Mouse (Mus musculus) stomach, embryonic 15.5 days (tissue): ENCODE results near the gene Pygl. TPM values are rescaled to one million over a fixed set of nuclear protein-coding genes. Genes with fewer than 3 reads are reported as not detected.
"Not testable (repeated sequence)": the region's sequence is repeated elsewhere in the genome, so short reads cannot be mapped to it uniquely, and the experiment has no call there.

ENCODE experiments used
- ATAC-seq: fragments of 200-750 bp; cut with Nextera tagmentation; 2 replicates; pipeline ENCODE4 v1.8.0; 2017; ENCODE audit warnings: low read depth, moderate number of reproducible peaks, moderate TSS enrichment; ENCODE audit not compliant: insufficient read depth, low FRiP score
- H3K27ac ChIP-seq: fragments of 300-500 bp; sonication (generic); 2 replicates; pipeline ENCODE4 v1.5.1; 2015; ENCODE audit warnings: mild to moderate bottlenecking, inconsistent platforms
- H3K27me3 ChIP-seq: fragments of 300-500 bp; sonication (generic); replicated peaks from 2 replicates; pipeline ENCODE4 v1.6.1; 2015; ENCODE audit warnings: inconsistent platforms
- H3K36me3 ChIP-seq: fragments of 300-500 bp; sonication (generic); 2 replicates; pipeline ENCODE4 v1.6.1; 2015; ENCODE audit warnings: inconsistent platforms
- H3K4me1 ChIP-seq: fragments of 300-500 bp; sonication (generic); 2 replicates; pipeline ENCODE4 v1.6.1; 2015; ENCODE audit warnings: inconsistent platforms
- H3K4me2 ChIP-seq: fragments of 300-500 bp; sonication (generic); 2 replicates; pipeline ENCODE4 v1.6.1; 2015; ENCODE audit warnings: mild to moderate bottlenecking, inconsistent platforms
- H3K4me3 ChIP-seq: fragments of 300-500 bp; sonication (generic); replicated peaks from 2 replicates; pipeline ENCODE4 v1.5.1; 2015; ENCODE audit warnings: inconsistent platforms
- H3K9ac ChIP-seq: fragments of 300-500 bp; sonication (generic); 2 replicates; pipeline ENCODE4 v1.6.1; 2015; ENCODE audit warnings: inconsistent platforms
- H3K9me3 ChIP-seq: fragments of 300-500 bp; sonication (generic); 2 replicates; pipeline ENCODE4 v1.6.1; 2016; ENCODE audit warnings: inconsistent platforms
- WGBS: fragments of 180-500 bp; shearing (Covaris S2); methylation state at CpG from one replicate; pipeline ENCODE4 v1.1.7; 2015; 5-methylcytosine and 5-hydroxymethylcytosine counted together
- polyA plus RNA-seq: library from polyadenylated mRNA; unstranded; fragments of >200 nt; fragmentation: Nextera tagmentation; extraction: Ambion mirVana; gene quantifications from 2 replicates; pipeline ENCODE4 v1.2.1, GENCODE M21; 2015

Gene Pygl
- polyA plus RNA-seq, 1 experiment from 2014 or later: 39.3 TPM

DNA sequence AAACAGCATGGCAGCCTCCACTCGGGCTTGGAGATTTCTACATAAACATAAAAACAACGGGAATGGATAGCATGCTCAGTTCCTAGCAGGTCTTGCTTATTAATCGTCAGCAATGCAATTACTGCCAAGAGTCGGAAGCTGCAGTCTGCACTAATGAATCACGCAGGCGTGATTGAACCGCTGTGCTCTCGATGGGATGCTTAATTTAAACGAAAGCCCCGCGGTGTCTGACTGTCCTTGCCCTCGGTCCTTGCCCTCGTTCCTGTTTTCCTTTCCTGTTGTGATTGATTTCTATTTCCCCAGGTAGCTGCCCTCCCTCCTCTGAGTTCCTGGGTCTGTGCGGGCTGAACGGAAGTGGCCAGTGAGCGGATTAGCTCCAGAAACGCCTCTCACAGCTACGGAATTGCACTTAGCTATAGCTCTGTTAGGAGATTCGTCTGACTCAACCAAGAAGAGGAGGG is 39.0 kb downstream of the Pygl start:
- no peak overlapping the region for H3K9ac ChIP-seq
- WGBS: 17% methylated on average over 19 of the region's 19 CpGs
- peaks cover 4% of the 10 kb centered on the region; the same call in 1 of the 2 replicates for H3K4me1 ChIP-seq
- no peaks in the 10 kb centered on the region for H3K36me3 ChIP-seq
- ATAC-seq: peak; percentile 10; the same call in 1 of the 2 replicates
- H3K27ac ChIP-seq: peak overlapping the region; percentile 48; the same call in 1 of the 2 replicates
- H3K27me3 ChIP-seq: no peaks in the 10 kb centered on the region
- no peaks in the 10 kb centered on the region for H3K9me3 ChIP-seq
- peak overlapping the region; percentile 30 for H3K4me3 ChIP-seq
- peak overlapping the region; percentile 56 for H3K4me2 ChIP-seq

DNA sequence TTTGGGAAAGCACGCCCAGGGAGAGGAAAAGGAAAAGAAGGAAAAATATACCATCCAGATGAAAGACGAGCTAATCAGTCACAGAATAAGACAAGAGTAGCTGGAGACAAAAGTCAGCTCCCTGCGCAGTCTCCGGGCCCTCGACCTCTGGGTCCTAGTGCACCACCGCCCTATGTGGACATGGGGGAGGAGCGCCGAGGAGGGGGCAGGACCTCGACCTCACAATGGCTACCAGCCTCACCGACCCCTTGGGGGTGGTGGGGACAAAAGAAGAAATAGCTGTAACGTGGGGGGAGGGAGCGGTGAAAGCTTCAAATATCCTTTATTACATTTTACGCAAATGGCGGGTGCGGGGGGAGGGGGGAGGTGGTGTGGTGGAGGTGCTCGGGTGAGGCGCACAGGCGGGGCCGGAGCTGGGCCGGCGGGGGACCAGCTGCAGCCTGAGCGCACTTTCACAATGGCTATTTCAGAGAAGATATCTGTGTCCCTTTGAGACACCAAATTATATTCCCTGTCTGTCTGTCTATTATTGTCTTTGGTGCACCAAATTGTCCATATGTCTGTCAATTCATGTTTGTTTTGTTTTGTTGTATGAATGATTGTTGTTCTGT is 47.0 kb downstream of the Pygl start:
- Histone ChIP-seq H3K27me3 (no peaks in the 10 kb centered on the region), H3K36me3 (no peaks in the 10 kb centered on the region), H3K9ac (no peak overlapping the region), H3K4me3 (no peak overlapping the region), H3K27ac (no peak overlapping the region), H3K4me2 (no peak overlapping the region), H3K4me1 (no peaks in the 10 kb centered on the region), H3K9me3 (no peaks in the 10 kb centered on the region)
- 83% methylated on average over 22 of the region's 22 CpGs for WGBS
- no peak for ATAC-seq

DNA sequence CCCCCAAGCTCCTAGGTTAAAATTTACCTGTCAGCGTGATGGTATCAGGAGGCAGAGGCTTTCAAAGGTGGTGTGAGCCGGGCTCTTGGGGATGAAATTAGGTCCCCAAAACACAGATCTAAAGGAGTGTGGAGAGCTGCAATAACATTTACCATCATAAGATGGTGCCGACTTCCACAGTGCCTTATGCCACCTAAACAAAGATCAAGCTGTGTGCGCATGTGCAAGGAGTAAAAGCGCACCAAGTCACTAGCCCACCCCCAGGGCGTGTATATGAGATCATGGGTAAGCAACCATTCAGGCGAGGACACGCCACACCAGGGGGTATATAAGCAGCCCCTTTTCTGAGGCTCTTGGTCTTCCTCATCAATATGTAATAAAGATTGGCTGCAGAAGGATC is 47.8 kb downstream of the Pygl start:
- not testable (repeated sequence) for H3K4me3 ChIP-seq, H3K27me3 ChIP-seq, H3K4me1 ChIP-seq, H3K4me2 ChIP-seq, ATAC-seq, H3K27ac ChIP-seq, H3K36me3 ChIP-seq, H3K9ac ChIP-seq, H3K9me3 ChIP-seq
- 94% methylated on average over 8 of the region's 8 CpGs for WGBS

DNA sequence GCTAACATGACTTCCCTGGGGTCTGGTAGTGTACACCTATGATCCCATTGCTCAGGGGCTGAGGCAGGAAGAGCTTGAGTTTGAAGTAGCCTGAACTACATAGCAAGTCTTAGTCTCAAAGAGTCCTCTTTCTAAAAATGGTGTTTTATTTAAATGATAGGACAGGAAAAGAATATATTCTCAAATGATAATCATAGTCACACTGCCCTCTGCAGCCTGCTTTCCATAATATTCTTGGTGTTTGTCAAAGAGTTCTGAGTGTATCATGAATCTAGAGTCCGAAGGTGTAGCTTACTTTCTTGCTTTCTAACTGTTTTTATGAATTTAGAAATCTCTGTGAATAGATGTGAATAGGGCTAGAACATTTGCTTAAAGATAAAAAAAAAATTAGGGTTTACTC is 61.3 kb downstream of the Pygl start:
- no peak overlapping the region for H3K27ac ChIP-seq
- WGBS: 80% methylated on average over 1 of the region's 1 CpGs
- no peak overlapping the region for H3K9ac ChIP-seq
- H3K27me3 ChIP-seq: no peaks in the 10 kb centered on the region
- H3K9me3 ChIP-seq: no peaks in the 10 kb centered on the region
- no peak overlapping the region for H3K4me3 ChIP-seq
- H3K36me3 ChIP-seq: no peaks in the 10 kb centered on the region
- H3K4me1 ChIP-seq: no peaks in the 10 kb centered on the region
- H3K4me2 ChIP-seq: no peak overlapping the region
- ATAC-seq: no peak

DNA sequence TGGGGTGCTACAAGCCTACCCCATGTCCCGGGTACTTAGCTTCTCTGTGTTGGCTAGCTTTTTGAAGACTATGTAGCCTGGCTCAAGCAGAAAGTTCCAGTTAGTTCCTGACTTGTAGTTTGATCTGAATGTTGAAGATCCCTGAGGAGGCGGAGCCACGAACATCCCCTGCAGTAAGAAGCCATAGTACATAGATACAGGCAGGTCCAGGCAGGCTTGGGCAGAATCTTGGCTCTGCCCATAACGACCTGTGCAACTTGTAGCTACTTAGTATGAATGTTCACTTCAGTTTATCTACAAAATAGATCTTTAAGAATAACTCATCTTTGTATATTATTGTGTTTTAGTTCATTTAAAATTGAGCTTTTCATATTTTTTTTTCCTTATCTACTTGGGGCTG is 63.3 kb downstream of the Pygl start:
- no peaks in the 10 kb centered on the region for H3K9me3 ChIP-seq
- 81% methylated on average over 4 of the region's 4 CpGs for WGBS
- H3K27me3 ChIP-seq: no peaks in the 10 kb centered on the region
- no peak overlapping the region for H3K4me2 ChIP-seq
- no peaks in the 10 kb centered on the region for H3K36me3 ChIP-seq
- peaks cover 5% of the 10 kb centered on the region; the same call in 1 of the 2 replicates for H3K4me1 ChIP-seq
- no peak for ATAC-seq
- no peak overlapping the region for H3K4me3 ChIP-seq
- H3K27ac ChIP-seq: no peak overlapping the region
- H3K9ac ChIP-seq: no peak overlapping the region

DNA sequence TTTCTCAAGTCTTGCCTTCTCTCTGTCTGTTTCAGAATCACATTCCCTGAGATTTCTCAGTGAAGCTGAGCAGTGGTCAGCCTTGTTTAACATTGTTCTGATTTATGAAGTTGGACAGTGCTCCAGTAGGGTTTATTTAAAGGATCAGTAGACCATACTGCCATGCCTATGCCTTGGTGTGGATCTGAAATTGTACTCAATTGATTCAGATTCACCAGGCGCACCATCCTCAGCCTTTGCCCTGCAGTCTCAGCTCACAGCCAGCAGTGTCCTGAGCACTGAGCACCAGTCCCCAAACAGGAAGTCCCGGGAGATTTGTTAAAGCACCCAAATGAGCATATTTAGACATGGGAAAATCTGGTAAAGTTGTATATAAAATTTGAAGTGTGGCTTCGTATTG is 66.5 kb downstream of the Pygl start:
- no peak overlapping the region for H3K4me3 ChIP-seq
- no peak overlapping the region for H3K4me2 ChIP-seq
- H3K27me3 ChIP-seq: no peaks in the 10 kb centered on the region
- H3K27ac ChIP-seq: no peak overlapping the region
- no peak overlapping the region for H3K9ac ChIP-seq
- peaks cover 5% of the 10 kb centered on the region; the same call in 1 of the 2 replicates for H3K4me1 ChIP-seq
- no peaks in the 10 kb centered on the region for H3K36me3 ChIP-seq
- ATAC-seq: no peak
- 56% methylated on average over 3 of the region's 3 CpGs for WGBS
- no peaks in the 10 kb centered on the region for H3K9me3 ChIP-seq

DNA sequence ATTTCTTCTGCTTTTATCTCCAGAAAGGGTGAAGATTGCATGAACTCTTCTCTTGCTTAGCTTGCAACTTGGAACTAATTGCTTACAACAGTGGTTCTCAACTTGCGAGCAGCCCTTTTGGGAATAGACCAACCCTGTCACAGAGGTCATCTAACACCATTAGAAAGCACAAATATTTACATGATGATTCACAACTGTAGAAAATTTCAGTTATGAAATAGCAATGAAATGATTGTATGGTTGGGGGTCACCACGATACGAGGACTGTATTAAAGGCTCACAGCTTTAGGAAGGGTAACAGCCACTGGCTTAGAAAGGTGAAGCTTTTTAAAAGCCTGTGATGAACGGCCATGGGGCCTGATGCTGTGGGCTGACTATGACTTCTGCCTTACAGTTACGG is 70.2 kb downstream of the Pygl start:
- no peak overlapping the region for H3K4me3 ChIP-seq
- no peak for ATAC-seq
- H3K4me1 ChIP-seq: peaks cover 5% of the 10 kb centered on the region; the same call in 1 of the 2 replicates
- no peaks in the 10 kb centered on the region for H3K36me3 ChIP-seq
- no peaks in the 10 kb centered on the region for H3K9me3 ChIP-seq
- H3K9ac ChIP-seq: no peak overlapping the region
- H3K4me2 ChIP-seq: no peak overlapping the region
- H3K27me3 ChIP-seq: no peaks in the 10 kb centered on the region
- 43% methylated on average over 5 of the region's 5 CpGs for WGBS
- no peak overlapping the region for H3K27ac ChIP-seq

DNA sequence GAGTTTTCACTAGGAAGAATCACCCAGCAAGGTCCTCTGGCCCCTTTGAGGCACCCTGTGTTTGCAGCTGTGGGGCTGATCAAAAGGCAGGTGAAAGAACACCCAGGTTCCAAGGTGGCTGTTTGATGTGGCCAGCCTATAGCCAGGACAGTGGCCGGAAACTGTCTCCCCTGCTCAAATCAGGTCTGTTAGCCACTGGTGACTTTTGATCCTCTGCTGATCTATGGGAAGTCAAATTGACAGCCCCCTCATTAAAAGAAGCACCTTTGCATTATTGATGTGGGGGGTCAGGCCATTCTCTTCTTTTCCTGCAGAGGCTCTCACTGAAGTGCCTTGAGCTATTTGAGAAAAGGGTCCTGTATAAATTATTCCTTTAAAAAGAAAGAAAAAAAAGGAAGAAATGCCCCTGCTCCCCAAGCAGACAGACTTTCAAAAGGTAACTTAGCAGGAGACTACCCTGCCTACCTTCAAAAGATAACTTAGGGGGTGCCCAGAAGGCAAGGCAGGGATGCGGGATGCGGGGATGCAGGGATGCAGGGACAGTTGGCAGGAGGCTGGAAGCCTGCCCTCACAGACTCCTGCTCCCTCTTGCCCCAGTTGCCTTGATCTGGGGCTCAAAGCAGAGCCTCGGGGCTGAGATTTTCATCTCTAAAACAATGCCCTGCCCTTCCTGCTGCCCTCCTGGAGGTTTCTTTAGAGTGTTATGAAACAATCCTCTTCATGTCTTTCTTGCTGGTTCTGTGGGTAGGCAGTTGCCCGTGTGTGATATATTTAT is 73.8 kb downstream of the Pygl start:
- no peaks in the 10 kb centered on the region for H3K4me1 ChIP-seq
- no peaks in the 10 kb centered on the region for H3K27me3 ChIP-seq
- no peaks in the 10 kb centered on the region for H3K36me3 ChIP-seq
- H3K9ac ChIP-seq: no peak overlapping the region
- no peaks in the 10 kb centered on the region for H3K9me3 ChIP-seq
- WGBS: 48% methylated on average over 5 of the region's 5 CpGs
- no peak overlapping the region for H3K4me3 ChIP-seq
- no peak for ATAC-seq
- H3K4me2 ChIP-seq: no peak overlapping the region
- no peak overlapping the region for H3K27ac ChIP-seq

DNA sequence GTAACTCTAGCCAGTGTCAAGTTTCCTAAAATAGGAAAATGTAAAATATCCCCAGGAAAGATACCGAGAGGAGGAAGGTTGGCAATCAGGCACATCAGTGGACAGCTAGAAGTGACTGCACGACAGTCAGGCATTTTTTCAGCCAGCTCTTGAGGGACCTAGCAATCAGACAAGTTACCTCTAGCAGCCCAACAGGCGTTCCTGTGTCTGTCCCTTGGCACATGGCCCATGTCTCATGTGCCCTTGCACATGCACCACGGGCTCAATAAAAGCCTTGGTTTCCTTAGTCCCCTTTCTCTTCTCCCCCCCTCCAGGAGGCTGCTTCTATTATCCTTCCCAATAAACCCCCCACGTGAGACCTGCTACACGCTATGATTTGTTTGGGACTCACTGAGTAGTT is 75.1 kb downstream of the Pygl start:
- Histone ChIP-seq H3K9me3 (no peaks in the 10 kb centered on the region), H3K4me2 (no peak overlapping the region), H3K27me3 (no peaks in the 10 kb centered on the region), H3K4me1 (no peaks in the 10 kb centered on the region), H3K4me3 (no peak overlapping the region), H3K9ac (no peak overlapping the region), H3K27ac (no peak overlapping the region), H3K36me3 (no peaks in the 10 kb centered on the region)
- ATAC-seq: no peak
- 67% methylated on average over 6 of the region's 6 CpGs for WGBS

DNA sequence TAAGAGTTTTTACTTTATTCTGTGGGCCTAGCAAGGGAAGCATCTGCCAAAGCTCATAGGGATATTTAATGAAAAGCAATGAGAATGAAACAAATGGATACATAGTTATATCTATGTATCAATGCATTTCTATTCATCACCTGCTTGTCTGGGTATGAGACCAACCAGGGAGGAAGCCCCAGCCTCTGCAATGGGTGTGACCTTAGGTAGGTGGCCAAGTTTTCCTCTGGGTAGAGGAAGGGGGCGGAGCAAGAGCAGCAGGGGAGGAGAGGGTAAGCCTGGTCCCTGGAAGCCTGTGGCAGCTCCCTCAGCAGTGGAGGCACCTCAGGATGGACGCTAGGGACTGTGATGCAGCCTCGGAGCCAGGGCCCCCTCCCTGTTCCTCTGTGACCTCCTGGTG is 77.4 kb downstream of the Pygl start, which contains the start of gene Abhd12b:
TSS of gene Abhd12b (plus strand) at position 301 of the 400 bp plus-strand sequence.
- ATAC-seq: no peak
- H3K9ac ChIP-seq: no peak within 1 kb of the TSS
- 61% methylated on average over 3 of the region's 3 CpGs for WGBS

DNA sequence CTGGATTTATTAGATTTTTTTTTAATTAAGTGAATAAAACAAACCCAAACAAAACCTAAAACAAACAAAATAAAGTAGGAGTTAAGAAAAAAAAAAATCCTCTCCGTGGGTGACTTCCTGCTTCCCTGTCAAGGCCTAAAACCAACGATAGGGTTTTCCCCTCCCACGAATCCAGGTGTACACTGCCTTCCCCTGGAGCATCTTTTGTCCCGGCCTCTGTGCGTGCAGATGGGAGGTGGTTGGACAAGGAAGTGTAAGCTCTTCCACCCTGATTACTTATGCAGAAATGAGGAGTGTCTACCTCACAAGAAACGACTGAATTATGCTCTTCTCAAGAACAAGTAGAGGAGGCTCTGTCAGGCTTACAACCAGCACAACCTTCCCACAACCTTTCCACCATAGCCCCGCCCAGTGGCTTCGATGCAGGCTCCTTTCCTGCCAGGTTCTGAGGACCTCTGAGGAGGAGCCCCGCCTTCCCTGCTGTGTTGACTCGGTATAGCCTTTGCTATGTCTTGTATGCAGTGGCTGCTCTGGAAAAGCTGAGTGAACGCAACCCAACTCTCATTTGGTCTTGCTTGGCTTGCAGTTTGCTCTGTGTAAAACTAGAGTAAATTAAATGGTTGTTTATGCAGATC is 82.5 kb downstream of the Pygl start:
- Histone ChIP-seq H3K9me3 (no peaks in the 10 kb centered on the region), H3K4me1 (no peaks in the 10 kb centered on the region), H3K27ac (peak overlapping the region; percentile 1; the same call in 1 of the 2 replicates), H3K27me3 (no peaks in the 10 kb centered on the region), H3K9ac (no peak overlapping the region), H3K36me3 (no peaks in the 10 kb centered on the region), H3K4me2 (peak overlapping the region; percentile 54), H3K4me3 (peak overlapping the region; percentile 35; the same call in 1 of the 2 replicates)
- ATAC-seq: 0 out of 2 replicates have a peak, but pooled peaks have one; percentile 27
- WGBS: 19% methylated on average over 11 of the region's 11 CpGs

More for the DNA sequence above, 77.4 kb downstream of the Pygl start, which contains the start of gene Abhd12b:
- Histone ChIP-seq H3K4me2 (no peak within 1 kb of the TSS), H3K27me3 (no peaks in the 10 kb centered on the region), H3K4me1 (no peaks in the 10 kb centered on the region), H3K4me3 (no peak within 1 kb of the TSS), H3K36me3 (no peaks in the 10 kb centered on the region), H3K27ac (no peak within 1 kb of the TSS), H3K9me3 (no peaks in the 10 kb centered on the region)
